Mouse (Mus musculus) myocyte (in vitro differentiated cells): ENCODE results near the gene Ndrg3. TPM values are rescaled to one million over a fixed set of nuclear protein-coding genes. Genes with fewer than 3 reads are reported as not detected.

Experiments
- H3K27me3 ChIP-seq: one replicate; pipeline ENCODE4 v1.6.1; 2011; ENCODE audit not compliant: control insufficient read depth, insufficient read depth, insufficient read length
- H3K36me3 ChIP-seq: one replicate; pipeline ENCODE4 v1.6.1; 2011; ENCODE audit not compliant: control insufficient read depth, insufficient read depth
- H3K4me2 ChIP-seq: one replicate; pipeline ENCODE4 v1.6.1; 2011; ENCODE audit warnings: low read depth, control low read depth
- H3K4me3 ChIP-seq: one replicate; pipeline ENCODE4 v1.5.1; 2011; ENCODE audit warnings: mild to moderate bottlenecking, control low read depth, moderate library complexity
- H3K79me2 ChIP-seq: one replicate; pipeline ENCODE4 v1.6.1; 2011; ENCODE audit not compliant: control insufficient read depth, insufficient read depth
- H3ac ChIP-seq: one replicate; pipeline ENCODE4 v1.6.1; 2011; ENCODE audit not compliant: control insufficient read depth, insufficient read length
- CEBPB ChIP-seq: IDR thresholded peaks from 2 replicates; pipeline ENCODE4 v1.6.1; 2011; ENCODE audit warnings: mild to moderate bottlenecking, moderate library complexity; ENCODE audit not compliant: poor library complexity, insufficient read depth, severe bottlenecking
- E2F4 ChIP-seq: IDR thresholded peaks from one replicate; pipeline ENCODE4 v1.6.1; 2011; ENCODE audit warnings: mild to moderate bottlenecking, control low read depth, moderate library complexity; ENCODE audit not compliant: insufficient read depth
- MAX ChIP-seq: IDR thresholded peaks from one replicate; pipeline ENCODE4 v1.6.1; 2011; ENCODE audit warnings: low read depth, mild to moderate bottlenecking, control low read depth
- MYOD1 ChIP-seq, 3 experiments: IDR thresholded peaks; one replicate each; pipeline ENCODE4 v1.6.1; 2011; ENCODE audit warnings: control low read depth in 2 of 3, low read depth in 2 of 3, mild to moderate bottlenecking in 2 of 3, moderate library complexity in 1 of 3; ENCODE audit not compliant: insufficient read length in 2 of 3, control insufficient read depth in 1 of 3
- MYOG ChIP-seq, 3 experiments: IDR thresholded peaks; one replicate each; pipeline ENCODE4 v1.6.1; 2011; ENCODE audit warnings: control low read depth in 2 of 3, low read depth in 2 of 3, mild to moderate bottlenecking in 2 of 3; ENCODE audit not compliant: insufficient read length in 2 of 3, control insufficient read depth in 1 of 3, insufficient read depth in 1 of 3
- POLR2A ChIP-seq: IDR thresholded peaks from one replicate; pipeline ENCODE4 v1.6.1; 2011; ENCODE audit warnings: low read depth, mild to moderate bottlenecking, control low read depth, moderate library complexity; ENCODE audit not compliant: insufficient read length
- POLR2AphosphoS2 ChIP-seq: IDR thresholded peaks from one replicate; pipeline ENCODE4 v1.6.1; 2011; ENCODE audit warnings: low read depth, control low read depth; ENCODE audit not compliant: insufficient read length
- REST ChIP-seq: IDR thresholded peaks from one replicate; pipeline ENCODE4 v1.6.1; 2011; ENCODE audit warnings: mild to moderate bottlenecking, control low read depth, moderate library complexity; ENCODE audit not compliant: insufficient read depth, insufficient read length
- SRF ChIP-seq: IDR thresholded peaks from one replicate; pipeline ENCODE4 v1.6.1; 2011; ENCODE audit warnings: low read depth; ENCODE audit not compliant: control insufficient read depth, insufficient read length
- TCF12 ChIP-seq: IDR thresholded peaks from one replicate; pipeline ENCODE4 v1.6.1; 2011; ENCODE audit warnings: mild to moderate bottlenecking, control low read depth; ENCODE audit not compliant: poor library complexity, insufficient read depth, severe bottlenecking
- TCF3 ChIP-seq: IDR thresholded peaks from one replicate; pipeline ENCODE4 v1.6.1; 2011; ENCODE audit warnings: low read depth, control low read depth; ENCODE audit not compliant: insufficient read length
- USF1 ChIP-seq: IDR thresholded peaks from one replicate; pipeline ENCODE4 v1.6.1; 2011; ENCODE audit warnings: low read depth, mild to moderate bottlenecking, control low read depth, moderate library complexity
- polyA plus RNA-seq: library from polyadenylated mRNA; unstranded; fragments of >200 nt; fragmentation: generic; extraction: Trizol; gene quantifications from one replicate; pipeline ENCODE4 v1.2.1, GENCODE M21; 2012; ENCODE audit warnings: missing spikeins

Ndrg3 gene
- polyA plus RNA-seq = 34.0 TPM

DNA sequence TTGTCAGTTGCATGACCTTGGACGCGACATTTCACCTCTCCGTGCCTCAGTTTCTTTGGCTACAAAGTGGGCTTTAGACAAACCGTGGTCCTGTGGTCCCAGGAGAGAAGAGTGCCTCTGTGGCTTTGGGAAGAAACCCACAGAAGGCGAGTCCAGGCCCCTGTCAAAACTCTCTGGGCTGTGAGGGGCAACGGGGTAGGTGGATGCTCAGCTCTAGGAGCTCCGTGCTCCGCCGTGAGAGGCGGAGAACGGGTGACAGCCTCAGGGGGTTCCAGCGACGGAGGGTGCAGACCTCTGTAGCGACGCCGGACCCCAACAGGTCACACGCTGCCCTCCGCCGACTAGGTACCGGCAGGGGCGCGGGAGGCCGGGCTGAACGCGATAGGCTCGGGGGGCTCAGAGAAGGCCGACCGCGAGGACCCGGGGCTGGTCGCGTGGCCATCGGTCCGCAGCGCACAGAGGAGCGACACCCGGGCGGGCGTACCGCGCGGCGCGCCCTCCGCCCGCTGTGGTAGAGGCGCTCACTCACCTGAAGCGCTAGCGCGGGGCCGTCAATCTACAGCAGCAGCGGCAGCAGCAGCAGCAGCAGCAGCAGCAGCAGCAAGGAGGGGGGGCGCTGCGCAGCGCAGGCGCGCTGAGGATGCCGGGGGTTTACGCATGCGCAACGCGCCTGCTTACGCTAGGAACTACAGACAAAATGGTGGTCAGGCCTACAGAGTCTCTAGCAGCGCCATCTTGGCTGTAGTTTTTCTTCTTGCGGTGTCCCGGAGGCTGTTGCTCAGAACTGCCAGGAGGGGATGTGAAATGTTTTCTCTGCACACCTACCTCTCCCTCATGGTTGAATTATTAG is at the start of gene Ndrg3:
Ndrg3 (minus strand) TSS at position 587 of the 850 bp plus-strand sequence.
- peak within 1 kb of the TSS; percentile 99 for H3K4me2 ChIP-seq
- H3K4me3 ChIP-seq = peak within 1 kb of the TSS; percentile 71
- peaks cover 9% of the 10 kb centered on the region for H3K36me3 ChIP-seq
- H3K79me2 ChIP-seq = peaks cover 30% of the 10 kb centered on the region
- no peaks in the 10 kb centered on the region for H3K27me3 ChIP-seq
- peak within 1 kb of the TSS; percentile 51 for H3ac ChIP-seq
- peak; percentile 47 for TF ChIP-seq POLR2AphosphoS2
- TF ChIP-seq TCF12 = no peak
- TF ChIP-seq REST = no peak
- TF ChIP-seq MAX = no peak
- TF ChIP-seq MYOD1 (IDR thresholded peaks at IDR 0.05; ENCODE audit: control insufficient read depth in 1 of 3, insufficient read length in 2 of 3, low read depth in 2 of 3) = peak in 1 of 3 experiments; percentile 28
- no peak for TF ChIP-seq TCF3
- TF ChIP-seq E2F4 = no peak
- TF ChIP-seq POLR2A = peak; percentile 83
- TF ChIP-seq MYOG (IDR thresholded peaks at IDR 0.05; ENCODE audit: control insufficient read depth in 1 of 3, insufficient read depth in 1 of 3, insufficient read length in 2 of 3, low read depth in 2 of 3) = peak in 1 of 3 experiments; percentile 29
- no peak for TF ChIP-seq CEBPB
- TF ChIP-seq SRF = no peak
- no peak for TF ChIP-seq USF1

- Histone ChIP-seq H3K4me3 (no peak overlapping the region), H3ac (no peak overlapping the region), H3K27me3 (no peaks in the 10 kb centered on the region), H3K36me3 (peaks cover 23% of the 10 kb centered on the region), H3K4me2 (no peak overlapping the region), H3K79me2 (peaks cover 14% of the 10 kb centered on the region)
- TF ChIP-seq MAX (no peak), CEBPB (no peak), TCF12 (no peak), USF1 (no peak), MYOD1 (IDR thresholded peaks at IDR 0.05; ENCODE audit: control insufficient read depth in 1 of 3, insufficient read length in 2 of 3, low read depth in 2 of 3) (no peak), TCF3 (no peak), SRF (no peak), REST (no peak), E2F4 (no peak), MYOG (IDR thresholded peaks at IDR 0.05; ENCODE audit: control insufficient read depth in 1 of 3, insufficient read depth in 1 of 3, insufficient read length in 2 of 3, low read depth in 2 of 3) (no peak), POLR2AphosphoS2 (no peak), POLR2A (no peak)
Measured at GRCm38 (mm10) chr2:157041421-157041820, 49.6 kb upstream of the Ndrg3 start.

GRCm38 (mm10) chr2:157040649-157041046 is 48.8 kb upstream of the Ndrg3 start:
- Histone ChIP-seq H3K27me3 (no peaks in the 10 kb centered on the region), H3K79me2 (peaks cover 18% of the 10 kb centered on the region), H3ac (no peak overlapping the region), H3K4me3 (no peak overlapping the region), H3K36me3 (peaks cover 23% of the 10 kb centered on the region), H3K4me2 (no peak overlapping the region)
- TF ChIP-seq MYOD1 (IDR thresholded peaks at IDR 0.05; ENCODE audit: control insufficient read depth in 1 of 3, insufficient read length in 2 of 3, low read depth in 2 of 3) = no peak
- no peak for TF ChIP-seq REST
- TF ChIP-seq SRF = no peak
- TF ChIP-seq CEBPB = no peak
- TF ChIP-seq E2F4 = no peak
- no peak for TF ChIP-seq POLR2A
- no peak for TF ChIP-seq USF1
- TF ChIP-seq MYOG (IDR thresholded peaks at IDR 0.05; ENCODE audit: control insufficient read depth in 1 of 3, insufficient read depth in 1 of 3, insufficient read length in 2 of 3, low read depth in 2 of 3) = no peak
- no peak for TF ChIP-seq MAX
- no peak for TF ChIP-seq TCF3
- TF ChIP-seq TCF12 = no peak
- TF ChIP-seq POLR2AphosphoS2 = no peak

- peak; percentile 25 for TF ChIP-seq POLR2A
- no peak for TF ChIP-seq MYOD1 (IDR thresholded peaks at IDR 0.05; ENCODE audit: control insufficient read depth in 1 of 3, insufficient read length in 2 of 3, low read depth in 2 of 3)
- Histone ChIP-seq H3K4me2 (no peak overlapping the region), H3K4me3 (no peak overlapping the region), H3K36me3 (peaks cover 19% of the 10 kb centered on the region), H3K79me2 (peaks cover 12% of the 10 kb centered on the region), H3ac (no peak overlapping the region), H3K27me3 (no peaks in the 10 kb centered on the region)
Measured at GRCm38 (mm10) chr2:157039900-157040648, 48.2 kb upstream of the Ndrg3 start.
